Mouse (Mus musculus) MEL (cell line): Measurements from ENCODE around the gene Tnks2. TPM values are rescaled to one million over a fixed set of nuclear protein-coding genes. Genes with fewer than 3 reads are reported as not detected.

Experiments
- DNase-seq: peaks from one replicate; pipeline ENCODE4 v3.0.0; 2011; ENCODE audit warnings: low read depth, low spot score
- H3K27ac ChIP-seq: 2 replicates; pipeline ENCODE4 v1.5.1; 2012; ENCODE audit warnings: low read depth, mild to moderate bottlenecking, control low read depth, low read length, moderate library complexity; ENCODE audit not compliant: control insufficient read depth
- H3K27me3 ChIP-seq, 2 experiments: fragments of 150-350 bp in 1 of 2; sonication (generic) in 1 of 2; 2 replicates each; pipeline ENCODE4 v1.6.1; 2012; ENCODE audit warnings: low read length in 2 of 2, mild to moderate bottlenecking in 2 of 2, improper control_type of control experiment in 1 of 2, moderate library complexity in 1 of 2; ENCODE audit not compliant: insufficient read depth in 2 of 2, control insufficient read depth in 1 of 2
- H3K36me3 ChIP-seq, 2 experiments: 2 replicates each; pipeline ENCODE4 v1.6.1; 2012 to 2014; ENCODE audit warnings: low read length in 2 of 2, improper control_type of control experiment in 1 of 2, inconsistent platforms in 1 of 2, mild to moderate bottlenecking in 1 of 2; ENCODE audit not compliant: insufficient read depth in 2 of 2, control insufficient read depth in 1 of 2
- H3K4me1 ChIP-seq, 2 experiments: fragments of 150-350 bp in 1 of 2; sonication (generic) in 1 of 2; 2 replicates each; pipeline ENCODE4 v1.6.1; 2012; ENCODE audit warnings: low read length in 2 of 2, improper control_type of control experiment in 1 of 2, mild to moderate bottlenecking in 1 of 2; ENCODE audit not compliant: insufficient read depth in 2 of 2, control insufficient read depth in 1 of 2
- H3K4me3 ChIP-seq, 2 experiments: fragments of 150-350 bp in 1 of 2; sonication (generic) in 1 of 2; 2 replicates each; pipeline ENCODE4 v1.5.1; 2012; ENCODE audit warnings: low read depth in 2 of 2, low read length in 2 of 2, mild to moderate bottlenecking in 2 of 2, moderate library complexity in 2 of 2, control low read depth in 1 of 2, improper control_type of control experiment in 1 of 2; ENCODE audit not compliant: control insufficient read depth in 1 of 2, insufficient read depth in 1 of 2
- H3K79me2 ChIP-seq: 2 replicates; pipeline ENCODE4 v1.6.1; 2012; ENCODE audit warnings: mild to moderate bottlenecking, low read length, moderate library complexity; ENCODE audit not compliant: control insufficient read depth, poor library complexity, insufficient read depth
- H3K9ac ChIP-seq: 2 replicates; pipeline ENCODE4 v1.6.1; 2012; ENCODE audit warnings: low read depth, mild to moderate bottlenecking, control low read depth, low read length, moderate library complexity; ENCODE audit not compliant: control insufficient read depth, poor library complexity, severe bottlenecking
- H3K9me3 ChIP-seq: fragments of 150-350 bp; sonication (generic); replicated peaks from 2 replicates; pipeline ENCODE4 v1.6.1; 2012; ENCODE audit warnings: mild to moderate bottlenecking, low read length, improper control_type of control experiment, moderate library complexity; ENCODE audit not compliant: insufficient read depth
- BHLHE40 ChIP-seq: IDR thresholded peaks from 2 replicates; pipeline ENCODE4 v1.6.1; 2012; ENCODE audit warnings: low read depth, mild to moderate bottlenecking, inconsistent platforms, low read length, improper control_type of control experiment, borderline replicate concordance
- CTCF ChIP-seq, 3 experiments: IDR thresholded peaks in 2 of 3; conservative IDR thresholded peaks in 1 of 3; 2 replicates each; pipeline ENCODE4 v1.5.1; 2011 to 2012; ENCODE audit warnings: low read length in 3 of 3, low read depth in 2 of 3, mild to moderate bottlenecking in 2 of 3, improper control_type of control experiment in 1 of 3, inconsistent platforms in 1 of 3, mixed read lengths in 1 of 3, moderate library complexity in 1 of 3; ENCODE audit not compliant: control insufficient read depth in 1 of 3, insufficient read depth in 1 of 3, poor library complexity in 1 of 3, severe bottlenecking in 1 of 3
- ETS1 ChIP-seq: IDR thresholded peaks from 2 replicates; pipeline ENCODE4 v1.6.1; 2012; ENCODE audit warnings: low read depth, mild to moderate bottlenecking, inconsistent platforms, low read length, improper control_type of control experiment, moderate library complexity
- GATA1 ChIP-seq: IDR thresholded peaks from 2 replicates; pipeline ENCODE4 v1.6.1; 2011; ENCODE audit warnings: low read depth, low read length, improper control_type of control experiment
- HCFC1 ChIP-seq: IDR thresholded peaks from 2 replicates; pipeline ENCODE4 v1.6.1; 2012; ENCODE audit warnings: low read depth, mild to moderate bottlenecking, inconsistent platforms, low read length, improper control_type of control experiment, moderate library complexity
- MAFK ChIP-seq: IDR thresholded peaks from 2 replicates; pipeline ENCODE4 v1.6.1; 2011; ENCODE audit warnings: low read depth, mild to moderate bottlenecking, low read length, improper control_type of control experiment, borderline replicate concordance
- MAX ChIP-seq: IDR thresholded peaks from 2 replicates; pipeline ENCODE4 v1.6.1; 2011; ENCODE audit warnings: low read length, improper control_type of control experiment
- MXI1 ChIP-seq: IDR thresholded peaks from 2 replicates; pipeline ENCODE4 v1.6.1; 2011; ENCODE audit warnings: mild to moderate bottlenecking, low read depth, low read length, improper control_type of control experiment
- MYB ChIP-seq: IDR thresholded peaks from 2 replicates; pipeline ENCODE4 v1.6.1; 2011; ENCODE audit warnings: mild to moderate bottlenecking, low read depth, low read length, improper control_type of control experiment
- NELFE ChIP-seq: IDR thresholded peaks from 2 replicates; pipeline ENCODE4 v1.6.1; 2011; ENCODE audit warnings: low read depth, low read length, improper control_type of control experiment
- NRF1 ChIP-seq: IDR thresholded peaks from 2 replicates; pipeline ENCODE4 v1.6.1; 2014; ENCODE audit warnings: low read depth, mild to moderate bottlenecking, inconsistent platforms, low read length, improper control_type of control experiment, moderate library complexity; ENCODE audit not compliant: poor library complexity, insufficient read depth, severe bottlenecking
- POLR2AphosphoS5 ChIP-seq: IDR thresholded peaks from 2 replicates; pipeline ENCODE4 v1.6.1; 2012; ENCODE audit warnings: low read depth, borderline replicate concordance, mild to moderate bottlenecking, inconsistent platforms, low read length, moderate library complexity, mixed read lengths
- RCOR1 ChIP-seq: IDR thresholded peaks from 2 replicates; pipeline ENCODE4 v1.6.1; 2012; ENCODE audit warnings: low read depth, mild to moderate bottlenecking, inconsistent platforms, low read length, improper control_type of control experiment
- SIN3A ChIP-seq: IDR thresholded peaks from 2 replicates; pipeline ENCODE4 v1.6.1; 2012; ENCODE audit warnings: low read length, improper control_type of control experiment, inconsistent platforms
- SMC3 ChIP-seq: IDR thresholded peaks from 2 replicates; pipeline ENCODE4 v1.6.1; 2011; ENCODE audit warnings: low read depth, low read length, improper control_type of control experiment
- TAL1 ChIP-seq: IDR thresholded peaks from 2 replicates; pipeline ENCODE4 v1.6.1; 2012; ENCODE audit warnings: mild to moderate bottlenecking, inconsistent platforms, low read length, moderate library complexity, mixed read lengths
- TBP ChIP-seq: IDR thresholded peaks from 2 replicates; pipeline ENCODE4 v1.8.0; 2011; ENCODE audit warnings: low read depth, low read length, improper control_type of control experiment
- USF1 ChIP-seq: IDR thresholded peaks from 2 replicates; pipeline ENCODE4 v1.6.1; 2014; ENCODE audit warnings: low read depth, mild to moderate bottlenecking, inconsistent platforms, low read length, improper control_type of control experiment, moderate library complexity
- ZC3H11A ChIP-seq: IDR thresholded peaks from 2 replicates; pipeline ENCODE4 v1.6.1; 2012; ENCODE audit warnings: low read depth, mild to moderate bottlenecking, inconsistent platforms, low read length, improper control_type of control experiment
- ZNF384 ChIP-seq: IDR thresholded peaks from 2 replicates; pipeline ENCODE4 v1.6.1; 2012; ENCODE audit warnings: low read depth, mild to moderate bottlenecking, inconsistent platforms, low read length, improper control_type of control experiment
- polyA plus RNA-seq, 2 experiments: library from polyadenylated mRNA; stranded (reverse) in 1 of 2; unstranded in 1 of 2; fragments of >175 nt in 1 of 2; fragments of >200 nt in 1 of 2; gene quantifications; 2 replicates each; pipeline versions ENCODE4 v1.2.1 to v1.2.4; 2012; ENCODE audit warnings: low replicate concordance in 2 of 2, low read depth in 1 of 2; ENCODE audit not compliant: insufficient read length in 2 of 2, insufficient read depth in 1 of 2, missing spikeins in 1 of 2
- total RNA-seq: library from RNA; depleted of rRNA; stranded (reverse); fragments of 300-350 nt; gene quantifications from 2 replicates; pipeline ENCODE4 v1.2.3, GENCODE M21; 2012

Gene Tnks2
- total and polyA plus RNA-seq, 3 experiments, result 22.3 to 65.0 (median 50.2) TPM

GRCm38 (mm10) chr19:36815396-36816271, 18.4 kb upstream of the Tnks2 start:
- peak; percentile 94 for DNase-seq
- no peak overlapping the region for H3K27ac ChIP-seq
- no peaks in the 10 kb centered on the region for H3K9me3 ChIP-seq
- TF ChIP-seq MYB, result no peak
- peak; percentile 91 for TF ChIP-seq SIN3A
- no peak for TF ChIP-seq TAL1
- TF ChIP-seq NRF1, result peak; percentile 75
- TF ChIP-seq TBP, result peak; percentile 65; the same call in 1 of the 2 replicates
- TF ChIP-seq MAFK, result peak; percentile 89
- peak; percentile 93 for TF ChIP-seq ZC3H11A
- TF ChIP-seq USF1, result no peak
- peak; percentile 34 to 99 (median 56); a peak in 5 of 6 replicates for TF ChIP-seq CTCF (IDR thresholded peaks at IDR 0.05 in 2 of 3, conservative IDR thresholded peaks at IDR 0.05 in 1 of 3; ENCODE audit: control insufficient read depth in 1 of 3, insufficient read depth in 1 of 3, low read depth in 2 of 3, low read length in 3 of 3, poor library complexity in 1 of 3, severe bottlenecking in 1 of 3)
- TF ChIP-seq HCFC1, result peak; percentile 67
- no peak for TF ChIP-seq POLR2AphosphoS5
- TF ChIP-seq ETS1, result no peak; the same call in 1 of the 2 replicates
- peak; percentile 54 for TF ChIP-seq MAX
- TF ChIP-seq NELFE, result peak; percentile 26; the same call in 1 of the 2 replicates
- TF ChIP-seq RCOR1, result peak; percentile 64
- peak; percentile 89 for TF ChIP-seq SMC3
- TF ChIP-seq MXI1, result peak; percentile 78; the same call in 1 of the 2 replicates
- TF ChIP-seq ZNF384, result peak; percentile 69
- peak; percentile 21; the same call in 1 of the 2 replicates for TF ChIP-seq GATA1
- peak; percentile 50; the same call in 1 of the 2 replicates for TF ChIP-seq BHLHE40
- H3K4me1 ChIP-seq, result peaks cover 6 to 8% of the 10 kb centered on the region in 2 experiments
- H3K4me3 ChIP-seq, result peak overlapping the region; percentile 61 to 66
- H3K79me2 ChIP-seq, result no peaks in the 10 kb centered on the region
- H3K27me3 ChIP-seq, result no peaks in the 10 kb centered on the region
- H3K36me3 ChIP-seq, result peaks cover 0 to 6% of the 10 kb centered on the region in 2 experiments; a peak in 2 of 4 replicates
- peak overlapping the region; percentile 58 for H3K9ac ChIP-seq
